Mouse (Mus musculus) testis, adult 10 weeks (tissue): ENCODE measurements around the gene Kcnc2. TPM values are rescaled to one million over a fixed set of nuclear protein-coding genes. Genes with fewer than 3 reads are reported as not detected.

ENCODE experiments used
- polyA plus RNA-seq: library from polyadenylated mRNA; stranded (reverse); fragments of 350-450 nt; fragmentation: Illumina TruSeq; extraction: RNeasy Lipid Tissue Mini Kit (QIAGEN cat#74804); gene quantifications from one replicate; pipeline ENCODE4 v1.2.3, GENCODE M21; 2014; ENCODE audit warnings: low read depth, low replicate concordance

Kcnc2 gene
- polyA plus RNA-seq = 2.6 TPM

DNA sequence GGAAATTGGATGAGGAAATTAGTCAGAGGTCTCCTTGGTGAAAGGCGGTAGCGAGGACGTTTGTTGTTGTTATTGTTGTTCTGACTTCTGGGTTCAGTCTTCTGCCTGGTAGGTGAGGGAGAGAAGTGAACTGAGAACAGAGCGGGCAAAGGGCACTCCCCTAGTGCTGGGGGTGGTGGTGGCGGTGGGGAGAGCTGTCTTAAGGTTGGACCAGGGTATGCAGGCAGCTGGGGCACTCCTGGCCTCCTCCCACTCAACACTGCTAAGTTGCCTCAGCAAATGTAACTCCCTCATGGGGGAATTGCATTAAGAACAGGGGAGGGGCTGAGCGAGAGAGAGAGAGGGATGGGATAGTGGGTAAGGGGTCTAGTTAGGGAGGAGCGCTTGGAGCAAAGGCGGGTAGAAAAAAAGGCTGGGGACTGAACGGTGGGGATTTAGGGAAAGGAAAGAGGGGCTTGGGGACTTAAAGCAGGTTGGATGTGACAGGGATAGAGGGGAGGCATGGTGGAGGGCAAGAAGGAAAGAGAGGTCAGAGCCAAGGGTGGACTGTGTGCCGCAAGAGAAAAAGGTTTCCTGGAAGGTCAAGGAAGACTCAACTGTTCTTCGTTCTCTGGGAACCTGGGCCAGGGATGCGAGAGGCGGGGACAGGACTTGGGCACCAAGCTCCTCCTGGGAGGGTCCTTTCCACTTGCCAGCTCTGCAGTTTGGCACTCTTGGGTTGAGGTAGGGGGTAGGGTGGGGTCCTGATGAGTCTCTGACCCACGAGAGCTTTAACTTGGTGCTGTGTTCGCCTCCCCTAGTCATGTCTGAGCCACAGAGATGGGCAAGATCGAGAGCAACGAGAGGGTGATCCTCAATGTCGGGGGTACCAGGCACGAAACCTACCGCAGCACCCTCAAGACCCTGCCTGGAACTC lies at the start of gene Kcnc2:
Gene Kcnc2, plus strand, starts transcription at position 235 of the 916 bp plus-strand sequence.

Other genes starting within 250 kb of the Kcnc2 start
- 333 TPM for gene Glipr1l1, start 210.9 kb upstream of the Kcnc2 start, polyA plus RNA-seq
- 92.5 TPM for gene Glipr1l2, start 187.8 kb upstream of the Kcnc2 start, polyA plus RNA-seq
- gene Glipr1l3, start 110.8 kb upstream of the Kcnc2 start, polyA plus RNA-seq = 66.3 TPM
- 20.8 TPM for gene Caps2, start 107.5 kb upstream of the Kcnc2 start, polyA plus RNA-seq